In genomic region chr2:43748287-43748983, GRCm38 (mm10) we compare ENCODE assay signal across 1 mouse cellular context.
A peak's percentile ranks its signal among the peaks of the same experiment; 100 is the strongest.
TF ChIP-seq lines count a peak whose summit lies in the region.

Arhgap15 (plus strand) TSS chr2:43748824.

TF ChIP-seq in MEL, 35 proteins besides CTCF, POLR2A, EP300 and RAD21 (continued from another document):
- peak; percentile 52; the same call in 1 of the 2 replicates for TF ChIP-seq ELF1 (IDR thresholded peaks at IDR 0.05; ENCODE audit: low read depth, low read length)
- TF ChIP-seq CHD1 (IDR thresholded peaks at IDR 0.05; ENCODE audit: low read depth, low read length) = no peak
- TF ChIP-seq MAFK (IDR thresholded peaks at IDR 0.05; ENCODE audit: borderline replicate concordance, low read depth, low read length) = no peak
- TF ChIP-seq NRF1 (IDR thresholded peaks at IDR 0.05; ENCODE audit: insufficient read depth, low read depth, low read length, poor library complexity, severe bottlenecking) = no peak
- peak; percentile 57 for TF ChIP-seq ETS1 (IDR thresholded peaks at IDR 0.05; ENCODE audit: low read depth, low read length)
- TF ChIP-seq NELFE (IDR thresholded peaks at IDR 0.05; ENCODE audit: low read depth, low read length) = no peak
- peak; percentile 42; the same call in 1 of the 2 replicates for TF ChIP-seq ZKSCAN1 (IDR thresholded peaks at IDR 0.05; ENCODE audit: low read depth, low read length)
- 0 out of 2 replicates have a peak, but pooled peaks have one; percentile 23 for TF ChIP-seq KAT2A (conservative IDR thresholded peaks at IDR 0.05; ENCODE audit: low read depth, low read length)
- peak; percentile 96 for TF ChIP-seq ZNF384 (IDR thresholded peaks at IDR 0.05; ENCODE audit: low read depth, low read length)
- TF ChIP-seq SMC3 (IDR thresholded peaks at IDR 0.05; ENCODE audit: low read depth, low read length) = no peak
- no peak for TF ChIP-seq CHD2 (IDR thresholded peaks at IDR 0.05; ENCODE audit: low read length)
- no peak for TF ChIP-seq POLR2AphosphoS2 (IDR thresholded peaks at IDR 0.05; ENCODE audit: low read length)
- TF ChIP-seq MYC (IDR thresholded peaks at IDR 0.05; ENCODE audit: low read depth, low read length) = peak; percentile 61; the same call in 1 of the 2 replicates
- TF ChIP-seq GATA1 (IDR thresholded peaks at IDR 0.05; ENCODE audit: low read depth, low read length) = peak; percentile 86
- TF ChIP-seq MAX (IDR thresholded peaks at IDR 0.05; ENCODE audit: low read length) = peak; percentile 86
